Comparison of ENCODE assay signal across 33 mouse cellular contexts in the genomic region with DNA sequence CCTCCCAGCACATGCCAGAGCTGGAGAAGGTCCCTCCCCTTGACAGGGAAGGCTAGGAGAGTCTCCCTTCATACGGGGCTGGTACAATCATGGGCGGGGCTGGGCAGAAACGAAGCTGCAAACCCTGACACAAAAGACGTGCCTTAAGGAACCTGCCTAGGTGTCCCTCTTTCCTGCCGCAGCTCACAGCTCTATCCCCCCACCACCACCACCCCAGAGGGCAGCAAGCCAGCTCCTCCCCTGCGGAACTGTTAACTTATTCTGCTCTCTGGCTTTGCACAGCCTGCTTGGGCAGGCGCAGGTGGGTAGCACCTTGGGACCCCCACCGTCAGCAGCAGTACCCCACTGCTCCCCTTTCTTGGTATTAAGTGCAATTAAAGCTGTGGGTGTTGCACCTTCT. TPM values are rescaled to one million over a fixed set of nuclear protein-coding genes. Genes with fewer than 3 reads are reported as not detected.
DNase-seq lines count a peak whose midpoint lies in the region; ATAC-seq and TF ChIP-seq lines count a peak whose summit lies in the region.
"Had no signal": no experiment of that assay in that cellular context is flagged by ENCODE, and none has a peak within 500 bp of the region (broad histone marks: within the 10 kb centered on the region; RNA-seq: fewer than 3 reads in every experiment).

No protein-coding gene starts in this region.

- H3K27me3 ChIP-seq in hindbrain, postnatal 0 days (ENCODE audit: insufficient read depth, low read length): no peaks in the 10 kb centered on the region
- no peaks in the 10 kb centered on the region for H3K27me3 ChIP-seq in hindbrain, embryonic 11.5 days (ENCODE audit: control insufficient read depth, insufficient read depth, low read length)
- H3K27me3 ChIP-seq in midbrain, postnatal 0 days (ENCODE audit: insufficient read depth, low read length): no peaks in the 10 kb centered on the region
- no peaks in the 10 kb centered on the region for H3K27me3 ChIP-seq in midbrain, embryonic 15.5 days (replicated peaks)
- H3K27me3 ChIP-seq: embryonic facial prominence, embryonic 13.5 days; forebrain, embryonic 12.5 days; forebrain, embryonic 15.5 days; heart, embryonic 13.5 days; hindbrain, embryonic 13.5 days had no signal

- DNase-seq in hindbrain, postnatal 0 days (ENCODE audit: low spot score): no peak
- no peak for DNase-seq in hindbrain, embryonic 11.5 days (ENCODE audit: low spot score)
- DNase-seq in midbrain, postnatal 0 days (ENCODE audit: low spot score): no peak
- peak; percentile 31 for DNase-seq in R1 (ENCODE audit: low read depth, low spot score)
- peak; percentile 30 for DNase-seq in ZHBTc4 (ENCODE audit: low read depth, low spot score)
- DNase-seq in kidney, adult 8-10 months: no peak
- no peak for DNase-seq in lung, adult 2 months
- DNase-seq: adrenal gland, postnatal 10 days; adrenal gland, postnatal 36 days; cerebellum, adult 2 months; cerebellum, postnatal 10 days; embryo, embryonic 11 days; gastrocnemius, postnatal 25 days; heart, adult 2 months; heart, postnatal 14 days had no signal

- no peak overlapping the region for H3K27ac ChIP-seq in hindbrain, postnatal 0 days
- no peak overlapping the region for H3K27ac ChIP-seq in hindbrain, embryonic 11.5 days (ENCODE audit: low read depth, low read length)
- no peak overlapping the region for H3K27ac ChIP-seq in midbrain, postnatal 0 days (ENCODE audit: low read depth, low read length)
- H3K27ac ChIP-seq in midbrain, embryonic 15.5 days: no peak overlapping the region
- H3K27ac ChIP-seq: embryonic facial prominence, embryonic 10.5 days; embryonic facial prominence, embryonic 13.5 days; forebrain, embryonic 12.5 days; forebrain, embryonic 15.5 days; heart, adult 2 months; heart, embryonic 10.5 days; heart, embryonic 13.5 days; hindbrain, embryonic 13.5 days had no signal

- TF ChIP-seq POLR2A in lung, adult 2 months (IDR thresholded peaks at IDR 0.05; ENCODE audit: borderline replicate concordance, extremely low read depth, low read depth, low read length): no peak

- H3K4me3 ChIP-seq in hindbrain, postnatal 0 days (ENCODE audit: low read length): no peak overlapping the region
- no peak overlapping the region for H3K4me3 ChIP-seq in hindbrain, embryonic 11.5 days (ENCODE audit: low read depth, low read length)
- H3K4me3 ChIP-seq in midbrain, postnatal 0 days (ENCODE audit: low read depth, low read length): no peak overlapping the region
- no peak overlapping the region for H3K4me3 ChIP-seq in midbrain, embryonic 15.5 days
- no peak overlapping the region for H3K4me3 ChIP-seq in lung, adult 2 months (replicated peaks; ENCODE audit: extremely low read depth, low read depth, low read length)
- H3K4me3 ChIP-seq: embryonic facial prominence, embryonic 10.5 days; embryonic facial prominence, embryonic 13.5 days; erythroblast, embryonic 14.5 days; forebrain, embryonic 12.5 days; forebrain, embryonic 15.5 days; heart, adult 2 months; heart, embryonic 10.5 days; heart, embryonic 13.5 days; hindbrain, embryonic 13.5 days had no signal

- no peak for TF ChIP-seq CTCF in hindbrain, postnatal 0 days (IDR thresholded peaks at IDR 0.05; ENCODE audit: low read depth)
- no peak for TF ChIP-seq CTCF in midbrain, postnatal 0 days (IDR thresholded peaks at IDR 0.05)
- TF ChIP-seq CTCF in lung, adult 2 months (IDR thresholded peaks at IDR 0.05; ENCODE audit: insufficient read depth, low read length): no peak

- ATAC-seq in hindbrain, postnatal 0 days: 0 out of 2 replicates have a peak, but pooled peaks have one; percentile 19
- ATAC-seq in hindbrain, embryonic 11.5 days (ENCODE audit: low FRiP score): no peak
- ATAC-seq in midbrain, postnatal 0 days (ENCODE audit: low FRiP score): 0 out of 2 replicates have a peak, but pooled peaks have one; percentile 3
- ATAC-seq in midbrain, embryonic 15.5 days (replicated peaks): no peak
- ATAC-seq: CD4-positive, CD25-positive, alpha-beta regulatory T cell, adult 4 months; forebrain, embryonic 15.5 days; hindbrain, embryonic 16.5 days had no signal

- H3K36me3 ChIP-seq in hindbrain, postnatal 0 days (ENCODE audit: insufficient read depth, low read length): peaks cover 68% of the 10 kb centered on the region
- peaks cover 24% of the 10 kb centered on the region; the same call in 1 of the 2 replicates for H3K36me3 ChIP-seq in hindbrain, embryonic 11.5 days (ENCODE audit: control insufficient read depth, insufficient read depth, low read length)
- peaks cover 69% of the 10 kb centered on the region for H3K36me3 ChIP-seq in midbrain, postnatal 0 days (ENCODE audit: insufficient read depth, low read length)
- peaks cover 47% of the 10 kb centered on the region for H3K36me3 ChIP-seq in midbrain, embryonic 15.5 days (replicated peaks)

- H3K4me2 ChIP-seq in hindbrain, postnatal 0 days (ENCODE audit: low read depth, low read length): no peak overlapping the region
- no peak overlapping the region for H3K4me2 ChIP-seq in hindbrain, embryonic 11.5 days (replicated peaks; ENCODE audit: low read depth, low read length)
- no peak overlapping the region for H3K4me2 ChIP-seq in midbrain, postnatal 0 days (ENCODE audit: low read depth, low read length, poor library complexity, severe bottlenecking)
- H3K4me2 ChIP-seq in midbrain, embryonic 15.5 days: no peak overlapping the region
- H3K4me2 ChIP-seq: embryonic facial prominence, embryonic 13.5 days; forebrain, embryonic 12.5 days; forebrain, embryonic 15.5 days; heart, embryonic 13.5 days; hindbrain, embryonic 13.5 days had no signal

- H3K9me3 ChIP-seq in hindbrain, postnatal 0 days (ENCODE audit: low read length): no peaks in the 10 kb centered on the region
- no peaks in the 10 kb centered on the region for H3K9me3 ChIP-seq in hindbrain, embryonic 11.5 days (ENCODE audit: control insufficient read depth, low read length)
- no peaks in the 10 kb centered on the region for H3K9me3 ChIP-seq in midbrain, postnatal 0 days (ENCODE audit: low read length)
- H3K9me3 ChIP-seq in midbrain, embryonic 15.5 days: no peaks in the 10 kb centered on the region
- H3K9me3 ChIP-seq: embryonic facial prominence, embryonic 10.5 days; embryonic facial prominence, embryonic 13.5 days; forebrain, embryonic 12.5 days; forebrain, embryonic 15.5 days; heart, embryonic 10.5 days; heart, embryonic 13.5 days; hindbrain, embryonic 13.5 days had no signal

- H3K4me1 ChIP-seq in hindbrain, postnatal 0 days (ENCODE audit: insufficient read depth, low read length): no peaks in the 10 kb centered on the region
- no peaks in the 10 kb centered on the region for H3K4me1 ChIP-seq in hindbrain, embryonic 11.5 days (replicated peaks; ENCODE audit: control insufficient read depth, insufficient read depth, low read length)
- no peaks in the 10 kb centered on the region for H3K4me1 ChIP-seq in midbrain, postnatal 0 days (ENCODE audit: insufficient read depth, low read length)
- 0 out of 2 replicates have a peak, but pooled peaks cover under 1% of the 10 kb centered on the region for H3K4me1 ChIP-seq in midbrain, embryonic 15.5 days
- H3K4me1 ChIP-seq in lung, adult 2 months (ENCODE audit: control insufficient read depth, insufficient read depth, low read length): no peaks in the 10 kb centered on the region
- H3K4me1 ChIP-seq: embryonic facial prominence, embryonic 10.5 days; embryonic facial prominence, embryonic 13.5 days; forebrain, embryonic 12.5 days; forebrain, embryonic 15.5 days; heart, embryonic 10.5 days; heart, embryonic 13.5 days had no signal

- 69% methylated on average over 8 of the region's 8 CpGs for WGBS in hindbrain, postnatal 0 days
- 76% methylated on average over 8 of the region's 8 CpGs for WGBS in hindbrain, embryonic 11.5 days
- WGBS in midbrain, postnatal 0 days: 69% methylated on average over 8 of the region's 8 CpGs
- 71% methylated on average over 8 of the region's 8 CpGs for WGBS in midbrain, embryonic 15.5 days
- 65% methylated on average over 8 of the region's 8 CpGs for WGBS in lung, adult 2 months

- H3K9ac ChIP-seq in hindbrain, postnatal 0 days (replicated peaks; ENCODE audit: low read length): no peak overlapping the region
- no peak overlapping the region for H3K9ac ChIP-seq in hindbrain, embryonic 11.5 days (ENCODE audit: low read depth, low read length)
- H3K9ac ChIP-seq in midbrain, postnatal 0 days (replicated peaks; ENCODE audit: low read length, poor library complexity, severe bottlenecking): no peak overlapping the region
- no peak overlapping the region for H3K9ac ChIP-seq in midbrain, embryonic 15.5 days
- H3K9ac ChIP-seq: embryonic facial prominence, embryonic 13.5 days; forebrain, embryonic 12.5 days; forebrain, embryonic 15.5 days; heart, embryonic 13.5 days; hindbrain, embryonic 13.5 days had no signal

RNA-seq across cellular contexts. Expression of a gene that starts 8.5 kb away (rescaled TPM):
- total RNA-seq in hindbrain, postnatal 0 days (2014; rRNA removed): 77.0 and 77.6 TPM in 2 replicates
- 18.4 and 18.5 TPM in 2 replicates for polyA plus RNA-seq in hindbrain, postnatal 0 days (2015; fragmentation: Nextera tagmentation; extraction: Ambion mirVana)
- polyA plus RNA-seq in hindbrain, embryonic 11.5 days (2014; fragmentation: Nextera tagmentation; extraction: Ambion mirVana): 12.5 and 12.8 TPM in 2 replicates
- total RNA-seq in midbrain, postnatal 0 days (2014; rRNA removed): 62.3 and 67.6 TPM in 2 replicates
- 21.7 and 23.3 TPM in 2 replicates for polyA plus RNA-seq in midbrain, postnatal 0 days (2015; fragmentation: Nextera tagmentation; extraction: Ambion mirVana)
- polyA plus RNA-seq in midbrain, embryonic 15.5 days (2015; fragmentation: Nextera tagmentation; extraction: Ambion mirVana): 25.8 and 26.3 TPM in 2 replicates
- polyA plus RNA-seq in lung, adult 2 months (2012; rRNA removed): 36.1 and 42.5 TPM in 2 replicates

RNA-seq across cellular contexts. Expression of a gene that starts 29.4 kb away (rescaled TPM):
- 29.0 and 30.0 TPM in 2 replicates for total RNA-seq in hindbrain, postnatal 0 days (2014; rRNA removed)
- polyA plus RNA-seq in hindbrain, postnatal 0 days (2015; fragmentation: Nextera tagmentation; extraction: Ambion mirVana): 6.0 and 6.2 TPM in 2 replicates
- polyA plus RNA-seq in hindbrain, embryonic 11.5 days (2014; fragmentation: Nextera tagmentation; extraction: Ambion mirVana): 5.5 and 8.8 TPM in 2 replicates
- total RNA-seq in midbrain, postnatal 0 days (2014; rRNA removed): 28.4 and 31.7 TPM in 2 replicates
- polyA plus RNA-seq in midbrain, postnatal 0 days (2015; fragmentation: Nextera tagmentation; extraction: Ambion mirVana): 7.2 and 8.8 TPM in 2 replicates
- polyA plus RNA-seq in midbrain, embryonic 15.5 days (2015; fragmentation: Nextera tagmentation; extraction: Ambion mirVana): 12.4 and 14.0 TPM in 2 replicates
- 29.8 and 30.7 TPM in 2 replicates for polyA plus RNA-seq in lung, adult 2 months (2012; rRNA removed)

RNA-seq across cellular contexts. Expression of a gene that starts 29.7 kb away (rescaled TPM):
- total RNA-seq in hindbrain, postnatal 0 days (2014; rRNA removed): 0.72 TPM in 1 of 2 replicates, not detected in the other
- polyA plus RNA-seq in hindbrain, postnatal 0 days (2015; fragmentation: Nextera tagmentation; extraction: Ambion mirVana): 0.41 and 0.68 TPM in 2 replicates
- 0.17 and 0.23 TPM in 2 replicates for polyA plus RNA-seq in hindbrain, embryonic 11.5 days (2014; fragmentation: Nextera tagmentation; extraction: Ambion mirVana)
- total RNA-seq in midbrain, postnatal 0 days (2014; rRNA removed): 0.05 and 0.19 TPM in 2 replicates
- polyA plus RNA-seq in midbrain, postnatal 0 days (2015; fragmentation: Nextera tagmentation; extraction: Ambion mirVana): 0.38 and 0.56 TPM in 2 replicates
- 0.68 and 0.73 TPM in 2 replicates for polyA plus RNA-seq in midbrain, embryonic 15.5 days (2015; fragmentation: Nextera tagmentation; extraction: Ambion mirVana)
- 1.8 and 2.4 TPM in 2 replicates for polyA plus RNA-seq in lung, adult 2 months (2012; rRNA removed)
- total RNA-seq: gastrocnemius, adult 8-10 months; gastrocnemius, postnatal 25 days; heart, adult 2 months had no signal
- polyA plus RNA-seq: cortical plate, adult 2 months; erythroblast, embryonic 14.5 days had no signal

RNA-seq across cellular contexts. Expression of a gene that starts 31.1 kb away (rescaled TPM):
- 0.25 and 3.0 TPM in 2 replicates for total RNA-seq in hindbrain, postnatal 0 days (2014; rRNA removed)
- polyA plus RNA-seq in hindbrain, postnatal 0 days (2015; fragmentation: Nextera tagmentation; extraction: Ambion mirVana): 1.6 and 2.4 TPM in 2 replicates
- 2.0 and 2.2 TPM in 2 replicates for polyA plus RNA-seq in hindbrain, embryonic 11.5 days (2014; fragmentation: Nextera tagmentation; extraction: Ambion mirVana)
- 2.2 and 3.0 TPM in 2 replicates for total RNA-seq in midbrain, postnatal 0 days (2014; rRNA removed)
- polyA plus RNA-seq in midbrain, postnatal 0 days (2015; fragmentation: Nextera tagmentation; extraction: Ambion mirVana): 1.6 and 1.7 TPM in 2 replicates
- 1.0 and 1.4 TPM in 2 replicates for polyA plus RNA-seq in midbrain, embryonic 15.5 days (2015; fragmentation: Nextera tagmentation; extraction: Ambion mirVana)
- polyA plus RNA-seq in lung, adult 2 months (2012; rRNA removed): 0.71 and 1.0 TPM in 2 replicates
- polyA plus RNA-seq: erythroblast, embryonic 14.5 days had no signal

RNA-seq across cellular contexts. Expression of a gene that starts 51.3 kb away (rescaled TPM):
- total RNA-seq in hindbrain, postnatal 0 days (2014; rRNA removed): 9.0 and 18.8 TPM in 2 replicates
- 6.1 and 6.6 TPM in 2 replicates for polyA plus RNA-seq in hindbrain, postnatal 0 days (2015; fragmentation: Nextera tagmentation; extraction: Ambion mirVana)
- 0.48 TPM in 1 of 2 replicates, not detected in the other for polyA plus RNA-seq in hindbrain, embryonic 11.5 days (2014; fragmentation: Nextera tagmentation; extraction: Ambion mirVana)
- total RNA-seq in midbrain, postnatal 0 days (2014; rRNA removed): 2.3 and 2.7 TPM in 2 replicates
- polyA plus RNA-seq in midbrain, postnatal 0 days (2015; fragmentation: Nextera tagmentation; extraction: Ambion mirVana): 1.3 and 2.3 TPM in 2 replicates
- polyA plus RNA-seq in midbrain, embryonic 15.5 days (2015; fragmentation: Nextera tagmentation; extraction: Ambion mirVana): 0.48 and 1.3 TPM in 2 replicates
- polyA plus RNA-seq in lung, adult 2 months (2012; rRNA removed): 0.22 and 0.71 TPM in 2 replicates
- total RNA-seq: adrenal gland, adult 18-20 months; adrenal gland, postnatal 36 days; gastrocnemius, adult 8-10 months; gastrocnemius, postnatal 25 days; heart, adult 2 months; heart, postnatal 14 days; hematopoietic stem cell, adult 5-6 weeks; MEL had no signal
- polyA plus RNA-seq: C2C12; cortical plate, adult 2 months; embryonic facial prominence, embryonic 10.5 days; embryonic facial prominence, embryonic 13.5 days; erythroblast, embryonic 14.5 days; forebrain, embryonic 12.5 days; forebrain, embryonic 15.5 days; gonadal fat pad, adult 2 months; heart, adult 2 months; heart, embryonic 13.5 days; hindbrain, embryonic 13.5 days had no signal

Comparison
In these comparisons a context has a peak if more than half of its experiments do, and no peak if none do; other contexts are left out.
1. ATAC-seq: peak in hindbrain, postnatal 0 days (single experiment) and midbrain, postnatal 0 days (single experiment); none in hindbrain, embryonic 11.5 days (single experiment) and midbrain, embryonic 15.5 days (single experiment).
2. DNase-seq: peak in R1 (single experiment) and ZHBTc4 (single experiment); none in hindbrain, postnatal 0 days (single experiment), hindbrain, embryonic 11.5 days (single experiment), midbrain, postnatal 0 days (single experiment), kidney, adult 8-10 months (0 of 2) and lung, adult 2 months (single experiment).